Mouse (Mus musculus) E14TG2a.4 (cell line): ENCODE measurements around the gene Rapgef3.

Source experiments
- CTCF ChIP-seq: conservative IDR thresholded peaks from 2 replicates; pipeline ENCODE4 v1.5.1; 2014; ENCODE audit warnings: low read length
- POU5F1 ChIP-seq: IDR thresholded peaks from 2 replicates; pipeline ENCODE4 v1.6.1; 2014; ENCODE audit warnings: low read length, borderline replicate concordance

DNA sequence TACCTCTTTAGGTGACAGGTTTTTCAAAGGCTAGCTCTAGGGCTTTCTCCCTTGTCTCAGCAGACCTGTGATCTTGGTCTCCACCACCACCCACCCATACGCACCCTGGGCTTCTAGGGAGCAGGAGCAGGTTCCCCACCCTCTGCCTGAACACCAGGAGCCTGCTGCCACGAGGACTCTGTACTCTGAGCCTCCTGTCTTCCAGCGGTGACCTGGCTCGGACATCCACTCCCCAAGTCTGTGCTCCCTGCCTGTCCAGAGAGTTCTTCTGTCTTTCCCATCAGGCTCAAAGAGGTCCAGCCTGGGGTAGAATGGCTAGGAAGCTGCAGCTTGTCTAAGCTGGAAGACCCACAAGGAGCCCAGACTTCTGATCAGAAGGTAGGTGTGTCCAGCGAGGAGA lies 24.6 kb downstream of the Rapgef3 start:
- TF ChIP-seq CTCF (no peak), POU5F1 (no peak)
